Mouse (Mus musculus): Measurements from ENCODE around the gene Gpkow. TPM values are rescaled to one million over a fixed set of nuclear protein-coding genes. Genes with fewer than 3 reads are reported as not detected.

The Gpkow gene
- total RNA-seq, 2 experiments from 2014 or later: 28.3 to 31.1 TPM

DNA sequence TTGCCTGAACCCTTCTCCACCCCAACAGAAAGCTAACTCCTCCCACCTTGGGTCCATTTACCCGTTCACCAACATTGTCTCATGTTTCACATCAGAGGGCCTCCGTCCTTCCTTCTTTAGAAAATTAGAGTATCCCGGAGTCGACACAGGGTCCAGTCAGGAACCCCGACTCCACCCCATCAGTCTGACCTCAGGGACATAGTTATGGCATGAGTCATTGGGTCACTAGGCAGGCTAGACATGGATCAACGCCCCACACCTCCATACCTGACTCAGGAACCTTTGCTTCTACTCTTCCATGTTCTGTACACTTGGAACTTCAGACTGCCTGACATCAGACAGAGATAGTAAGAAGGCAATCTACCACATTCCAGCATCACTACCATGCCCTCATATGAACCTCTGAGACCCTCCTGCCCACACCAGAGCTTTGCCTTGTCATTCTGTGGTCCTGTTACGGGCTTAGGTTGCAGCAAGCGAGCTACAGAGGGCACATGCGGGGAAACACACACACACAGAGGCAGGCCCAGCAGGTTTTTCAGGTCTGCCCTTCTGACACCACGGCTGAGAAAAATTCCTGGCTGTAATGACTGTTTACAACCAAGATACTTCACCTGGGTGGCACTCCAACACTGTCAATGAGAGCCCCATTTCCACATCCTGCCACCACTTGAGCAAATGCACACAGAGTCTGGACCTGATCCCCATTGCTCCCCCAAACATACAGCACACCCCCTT lies 43.3 kb downstream of the Gpkow start:
- no peak for ATAC-seq (replicated peaks; ENCODE audit: low FRiP score, low TSS enrichment, poor library complexity, severe bottlenecking)

DNA sequence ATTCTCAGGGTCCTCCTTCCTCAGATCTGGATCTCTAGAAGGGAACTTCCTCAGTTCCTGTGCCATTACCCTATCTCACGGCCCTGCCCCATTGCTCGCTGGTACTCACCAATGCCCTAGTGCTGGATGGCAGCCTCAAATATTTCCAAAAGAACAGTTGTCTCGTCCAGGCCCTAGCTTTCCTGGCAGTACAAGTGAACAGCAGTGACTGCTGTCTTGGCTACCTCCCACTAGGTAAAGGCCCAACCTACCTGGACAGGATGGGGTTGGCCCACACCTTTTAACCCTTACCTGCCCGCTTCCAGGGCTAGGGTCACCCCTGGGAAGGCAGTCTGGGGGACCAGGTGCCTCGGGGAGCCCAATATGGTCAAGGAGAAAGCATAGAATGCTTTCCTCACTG lies 44.2 kb downstream of the Gpkow start:
- ATAC-seq (replicated peaks; ENCODE audit: low FRiP score, low TSS enrichment, poor library complexity, severe bottlenecking): 0 out of 2 replicates have a peak, but pooled peaks have one; percentile 50

DNA sequence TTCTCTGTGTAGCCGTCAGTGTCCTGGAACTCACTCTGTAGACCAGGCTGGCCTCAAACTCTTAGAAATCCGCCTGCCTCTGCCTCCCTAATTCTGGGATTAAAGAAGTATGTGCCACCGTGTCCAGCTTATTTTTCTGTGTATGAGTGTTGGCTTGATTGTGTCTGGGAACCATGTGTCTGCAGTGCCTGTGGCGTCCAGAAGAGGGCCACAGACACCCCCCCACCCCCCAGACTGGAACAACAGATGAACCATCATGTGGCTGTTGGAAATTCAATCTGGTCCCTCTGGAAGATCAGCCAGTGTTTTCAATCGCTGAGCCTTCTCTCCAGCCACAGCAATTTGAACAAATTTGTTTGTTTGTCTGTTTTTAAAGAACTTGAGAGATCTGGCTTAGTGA lies 46.5 kb downstream of the Gpkow start:
- peak; percentile 44; the same call in 1 of the 2 replicates for ATAC-seq (replicated peaks; ENCODE audit: low FRiP score, low TSS enrichment, poor library complexity, severe bottlenecking)

DNA sequence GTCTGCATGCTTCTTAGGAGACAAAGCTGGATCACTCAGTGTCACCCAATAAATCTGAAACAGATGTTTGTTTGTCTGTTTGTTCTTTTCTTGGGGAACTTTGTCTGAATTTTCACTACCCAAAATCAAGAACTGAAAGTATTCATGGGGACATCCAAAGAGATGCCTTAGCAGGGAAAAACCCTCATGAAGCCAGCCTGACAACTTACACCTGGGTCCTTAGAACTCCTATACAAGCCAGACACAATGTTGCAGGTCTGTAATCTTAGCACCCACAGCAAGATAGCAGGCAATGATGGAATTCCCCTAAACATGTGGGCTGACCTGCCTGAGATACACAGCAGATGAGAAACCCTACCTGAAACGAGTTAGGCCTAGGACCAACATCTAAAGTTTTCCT lies 48.0 kb downstream of the Gpkow start:
- no peak for ATAC-seq (replicated peaks; ENCODE audit: low FRiP score, low TSS enrichment, poor library complexity, severe bottlenecking)

DNA sequence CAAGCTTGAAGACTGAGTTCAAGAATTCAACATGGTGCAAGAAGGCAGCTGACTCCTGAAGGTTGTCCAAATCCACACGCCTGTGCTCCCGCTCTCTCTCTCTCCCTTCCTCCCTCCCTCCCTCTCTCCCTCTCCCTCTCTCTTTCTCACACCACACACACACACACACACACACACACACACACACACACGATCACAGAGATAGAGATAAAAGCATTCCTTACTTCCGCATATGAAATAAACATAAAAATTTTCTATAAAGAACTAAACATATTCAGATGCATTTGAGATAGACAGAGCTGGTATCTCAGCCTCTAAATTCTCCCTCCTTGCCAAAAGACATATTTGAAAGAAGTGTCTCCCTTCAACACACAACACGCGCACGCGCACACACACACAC lies 48.5 kb downstream of the Gpkow start:
- ATAC-seq (replicated peaks; ENCODE audit: low FRiP score, low TSS enrichment, poor library complexity, severe bottlenecking): no peak

DNA sequence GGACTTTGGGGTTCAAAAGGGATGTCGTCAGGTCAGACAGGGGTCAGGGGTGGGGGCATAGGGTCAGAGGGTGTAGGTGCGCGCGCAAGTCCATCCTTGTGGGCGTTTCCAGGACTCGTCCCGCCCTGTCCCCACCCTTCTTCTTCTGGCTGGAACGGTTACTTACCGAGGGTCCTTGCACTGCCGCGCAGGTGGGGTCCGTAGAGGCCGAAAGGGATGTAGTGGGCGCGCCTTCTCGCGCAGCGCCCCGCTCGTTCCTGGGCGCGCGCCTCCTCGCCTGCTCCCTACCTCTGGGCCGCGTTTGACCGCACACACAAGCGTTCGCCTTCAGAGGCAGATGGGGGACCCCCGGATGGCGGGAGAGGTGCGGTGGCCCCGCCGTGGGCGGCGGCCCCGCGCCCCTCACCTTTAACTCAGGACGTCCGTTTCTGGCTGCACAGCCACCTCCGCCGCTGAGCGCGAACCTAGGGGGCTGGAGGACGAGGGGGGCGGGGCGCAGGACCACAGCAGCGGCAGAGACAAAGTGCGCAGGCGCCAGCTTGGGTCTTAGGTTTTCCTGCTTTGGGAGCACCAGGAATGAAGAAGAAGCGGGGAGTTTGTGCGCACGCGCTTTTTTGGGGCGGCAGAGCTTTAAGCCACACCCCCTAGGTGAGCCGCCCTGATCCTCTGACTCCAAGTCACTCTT lies 53.6 kb downstream of the Gpkow start, which contains the start of gene Ccdc120:
Gene Ccdc120, minus strand, starts transcription at position 474 of the 685 bp plus-strand sequence.
- peak; percentile 37; the same call in 1 of the 2 replicates for ATAC-seq (replicated peaks; ENCODE audit: low FRiP score, low TSS enrichment, poor library complexity, severe bottlenecking)

DNA sequence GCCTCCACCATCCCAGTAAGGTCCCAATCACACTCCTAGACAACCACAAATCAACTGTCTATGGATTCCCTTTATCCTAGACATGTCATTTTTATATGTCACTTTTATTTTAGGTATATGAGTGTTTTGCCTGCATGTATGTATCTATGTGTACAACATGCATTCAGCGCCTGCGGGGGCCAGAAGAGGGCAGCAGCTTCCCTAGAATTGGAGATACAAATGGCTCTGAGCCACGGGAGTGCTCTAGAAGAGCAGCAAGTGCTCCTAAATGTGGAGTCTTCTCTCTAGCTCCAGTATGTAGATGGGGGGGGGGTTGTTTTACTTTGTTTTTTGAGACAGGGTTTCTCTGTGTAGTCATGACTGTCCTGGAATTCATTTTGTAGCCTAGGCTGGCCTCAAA lies 56.7 kb downstream of the Gpkow start:
- ATAC-seq (replicated peaks; ENCODE audit: low FRiP score, low TSS enrichment, poor library complexity, severe bottlenecking): peak; percentile 87

Other genes with a start within 250 kb of the Gpkow start
- not detected in 2 replicates for gene Foxp3, start 123.5 kb upstream of the Gpkow start, total RNA-seq (2014; fragmentation: Nextera tagmentation)
- 0.11 TPM in 1 of 2 replicates, not detected in the other for gene Foxp3, start 123.5 kb upstream of the Gpkow start, total RNA-seq (2017)
- gene Ppp1r3f, start 122.8 kb upstream of the Gpkow start, total RNA-seq (2014; fragmentation: Nextera tagmentation): 3.0 TPM in 1 of 2 replicates, not detected in the other
- gene Ppp1r3f, start 122.8 kb upstream of the Gpkow start, total RNA-seq (2017): 0.19 and 2.5 TPM in 2 replicates
- 19.6 and 31.5 TPM in 2 replicates for gene Ccdc22, start 91.6 kb upstream of the Gpkow start, total RNA-seq (2014; fragmentation: Nextera tagmentation)
- gene Ccdc22, start 91.6 kb upstream of the Gpkow start, total RNA-seq (2017): 18.2 and 21.6 TPM in 2 replicates
- not detected in 2 replicates for gene Cacna1f, start 90.0 kb upstream of the Gpkow start, total RNA-seq (2014; fragmentation: Nextera tagmentation)
- gene Cacna1f, start 90.0 kb upstream of the Gpkow start, total RNA-seq (2017): not detected in 2 replicates
- gene Syp, start 58.7 kb upstream of the Gpkow start, total RNA-seq (2014; fragmentation: Nextera tagmentation): 0.52 TPM in 1 of 2 replicates, not detected in the other
- gene Syp, start 58.7 kb upstream of the Gpkow start, total RNA-seq (2017): 0.72 TPM in 1 of 2 replicates, not detected in the other
- gene Prickle3, start 39.9 kb upstream of the Gpkow start, total RNA-seq (2014; fragmentation: Nextera tagmentation): 4.7 and 7.8 TPM in 2 replicates
- gene Prickle3, start 39.9 kb upstream of the Gpkow start, total RNA-seq (2017): 0.99 and 1.7 TPM in 2 replicates
- gene Plp2, start 25.7 kb upstream of the Gpkow start, total RNA-seq (2014; fragmentation: Nextera tagmentation): 82.2 and 98.3 TPM in 2 replicates
- gene Plp2, start 25.7 kb upstream of the Gpkow start, total RNA-seq (2017): 26.5 and 29.9 TPM in 2 replicates
- 0.17 TPM in 1 of 2 replicates, not detected in the other for gene Magix, start 15.9 kb upstream of the Gpkow start, total RNA-seq (2014; fragmentation: Nextera tagmentation)
- not detected in 2 replicates for gene Magix, start 15.9 kb upstream of the Gpkow start, total RNA-seq (2017)
- 20.5 and 36.9 TPM in 2 replicates for gene Wdr45, start 17.2 kb downstream of the Gpkow start, total RNA-seq (2014; fragmentation: Nextera tagmentation)
- 20.2 and 23.8 TPM in 2 replicates for gene Wdr45, start 17.2 kb downstream of the Gpkow start, total RNA-seq (2017)
- gene Gm45208, start 25.1 kb downstream of the Gpkow start, total RNA-seq (2014; fragmentation: Nextera tagmentation): not detected in 2 replicates
- gene Gm45208, start 25.1 kb downstream of the Gpkow start, total RNA-seq (2017): not detected in 2 replicates
- gene Praf2, start 31.3 kb downstream of the Gpkow start, total RNA-seq (2014; fragmentation: Nextera tagmentation): 4.9 and 8.1 TPM in 2 replicates
- 1.4 and 6.6 TPM in 2 replicates for gene Praf2, start 31.3 kb downstream of the Gpkow start, total RNA-seq (2017)
- gene Ccdc120, start 53.8 kb downstream of the Gpkow start, total RNA-seq (2014; fragmentation: Nextera tagmentation): 0.74 and 2.3 TPM in 2 replicates
- 1.4 and 2.2 TPM in 2 replicates for gene Ccdc120, start 53.8 kb downstream of the Gpkow start, total RNA-seq (2017)
- gene Tfe3, start 65.4 kb downstream of the Gpkow start, total RNA-seq (2014; fragmentation: Nextera tagmentation): 33.5 and 36.5 TPM in 2 replicates
- gene Tfe3, start 65.4 kb downstream of the Gpkow start, total RNA-seq (2017): 10.4 and 15.0 TPM in 2 replicates
- 64.4 and 98.4 TPM in 2 replicates for gene Gripap1, start 92.6 kb downstream of the Gpkow start, total RNA-seq (2014; fragmentation: Nextera tagmentation)
- gene Gripap1, start 92.6 kb downstream of the Gpkow start, total RNA-seq (2017): 78.9 and 102 TPM in 2 replicates
- 0.55 and 2.2 TPM in 2 replicates for gene Kcnd1, start 125.2 kb downstream of the Gpkow start, total RNA-seq (2014; fragmentation: Nextera tagmentation)
- 1.9 and 2.2 TPM in 2 replicates for gene Kcnd1, start 125.2 kb downstream of the Gpkow start, total RNA-seq (2017)
- 59.5 and 83.5 TPM in 2 replicates for gene Otud5, start 144.2 kb downstream of the Gpkow start, total RNA-seq (2014; fragmentation: Nextera tagmentation)
- gene Otud5, start 144.2 kb downstream of the Gpkow start, total RNA-seq (2017): 50.0 and 64.6 TPM in 2 replicates
- 11.4 and 16.2 TPM in 2 replicates for gene Pim2, start 181.1 kb downstream of the Gpkow start, total RNA-seq (2014; fragmentation: Nextera tagmentation)
- gene Pim2, start 181.1 kb downstream of the Gpkow start, total RNA-seq (2017): 2.1 and 2.2 TPM in 2 replicates
- gene Slc35a2, start 186.9 kb downstream of the Gpkow start, total RNA-seq (2014; fragmentation: Nextera tagmentation): 13.2 and 19.3 TPM in 2 replicates
- gene Slc35a2, start 186.9 kb downstream of the Gpkow start, total RNA-seq (2017): 9.8 and 16.1 TPM in 2 replicates
- 46.8 and 81.9 TPM in 2 replicates for gene Pqbp1, start 202.1 kb downstream of the Gpkow start, total RNA-seq (2014; fragmentation: Nextera tagmentation)
- gene Pqbp1, start 202.1 kb downstream of the Gpkow start, total RNA-seq (2017): 176 and 188 TPM in 2 replicates
- gene Timm17b, start 202.2 kb downstream of the Gpkow start, total RNA-seq (2014; fragmentation: Nextera tagmentation): 71.7 and 112 TPM in 2 replicates
- gene Timm17b, start 202.2 kb downstream of the Gpkow start, total RNA-seq (2017): 61.4 and 61.5 TPM in 2 replicates
- not detected in 2 replicates for gene Gm10491, start 210.7 kb downstream of the Gpkow start, total RNA-seq (2014; fragmentation: Nextera tagmentation)
- gene Gm10491, start 210.7 kb downstream of the Gpkow start, total RNA-seq (2017): not detected in 2 replicates
- not detected in 2 replicates for gene Gm10490, start 212.4 kb downstream of the Gpkow start, total RNA-seq (2014; fragmentation: Nextera tagmentation)
- gene Gm10490, start 212.4 kb downstream of the Gpkow start, total RNA-seq (2017): not detected in 2 replicates
- not detected in 2 replicates for gene Pcsk1n, start 222.7 kb downstream of the Gpkow start, total RNA-seq (2014; fragmentation: Nextera tagmentation)
- gene Pcsk1n, start 222.7 kb downstream of the Gpkow start, total RNA-seq (2017): not detected in 2 replicates
- gene Eras, start 231.5 kb downstream of the Gpkow start, total RNA-seq (2014; fragmentation: Nextera tagmentation): not detected in 2 replicates
- not detected in 2 replicates for gene Eras, start 231.5 kb downstream of the Gpkow start, total RNA-seq (2017)